Mouse (Mus musculus): ENCODE results near the gene Opcml. TPM values are rescaled to one million over a fixed set of nuclear protein-coding genes. Genes with fewer than 3 reads are reported as not detected.

Opcml gene
- 0.10 and 0.12 TPM in 2 replicates for polyA plus RNA-seq (2015; fragmentation: Nextera tagmentation; extraction: Ambion mirVana)

- Histone ChIP-seq H3K9ac (no peak within 1 kb of the TSS), H3K4me3 (replicated peaks) (no peak within 1 kb of the TSS)
- ATAC-seq (ENCODE audit: insufficient read depth) = no peak
Measured at GRCm38 (mm10) chr9:27790725-27791638, at the start of gene Opcml. Gene Opcml, plus strand, starts transcription at chr9:27790775.

GRCm38 (mm10) chr9:27758709-27759108 is 31.9 kb upstream of the Opcml start:
- H3K4me2 ChIP-seq = no peak overlapping the region
- no peaks in the 10 kb centered on the region for H3K36me3 ChIP-seq (replicated peaks)
- no peak overlapping the region for H3K27ac ChIP-seq (replicated peaks)
- no peaks in the 10 kb centered on the region for H3K4me1 ChIP-seq (replicated peaks)
- H3K9me3 ChIP-seq (replicated peaks) = no peaks in the 10 kb centered on the region
- 52% methylated on average over 1 of the region's 1 CpGs for WGBS (ENCODE audit: insufficient replicate concordance)
- no peak for ATAC-seq (ENCODE audit: insufficient read depth)
- no peak overlapping the region for H3K9ac ChIP-seq
- H3K27me3 ChIP-seq = no peaks in the 10 kb centered on the region
- no peak overlapping the region for H3K4me3 ChIP-seq (replicated peaks)

More at GRCm38 (mm10) chr9:27790725-27791638, at the start of gene Opcml:
- Histone ChIP-seq H3K4me1 (replicated peaks) (no peaks in the 10 kb centered on the region), H3K4me2 (peak within 1 kb of the TSS; percentile 3; the same call in 1 of the 2 replicates), H3K9me3 (replicated peaks) (no peaks in the 10 kb centered on the region), H3K36me3 (replicated peaks) (no peaks in the 10 kb centered on the region), H3K27me3 (peaks cover 23% of the 10 kb centered on the region), H3K27ac (replicated peaks) (no peak within 1 kb of the TSS)
- WGBS (ENCODE audit: insufficient replicate concordance) = 2% methylated on average over 28 of the region's 28 CpGs

- H3K9me3 ChIP-seq (replicated peaks) = no peaks in the 10 kb centered on the region
- 66% methylated on average over 2 of the region's 2 CpGs for WGBS (ENCODE audit: insufficient replicate concordance)
Measured at GRCm38 (mm10) chr9:27761196-27761595, 29.4 kb upstream of the Opcml start.

DNA sequence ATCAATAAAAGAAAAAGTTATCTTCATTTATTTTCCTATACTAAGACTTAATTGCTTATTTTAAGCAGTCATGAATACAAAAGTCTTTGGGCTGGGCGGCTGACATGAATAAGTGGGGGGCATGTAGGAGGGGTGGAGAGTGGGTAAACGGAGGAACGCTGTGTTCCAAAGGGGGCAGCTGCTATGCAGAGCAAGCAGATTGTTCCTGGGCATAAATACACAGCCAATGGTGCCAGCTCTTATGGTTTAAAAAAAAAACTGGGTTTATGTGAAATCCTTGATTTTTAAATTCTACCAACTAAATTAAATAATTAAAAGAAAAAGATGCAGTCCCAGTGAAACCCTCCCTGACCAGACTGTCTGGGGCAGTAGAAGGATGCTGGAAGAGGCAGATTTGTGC is 24.1 kb upstream of the Opcml start:
- Histone ChIP-seq H3K4me1 (replicated peaks) (no peaks in the 10 kb centered on the region), H3K27me3 (no peaks in the 10 kb centered on the region), H3K4me3 (replicated peaks) (no peak overlapping the region), H3K9ac (no peak overlapping the region), H3K36me3 (replicated peaks) (no peaks in the 10 kb centered on the region), H3K27ac (replicated peaks) (no peak overlapping the region), H3K4me2 (no peak overlapping the region), H3K9me3 (replicated peaks) (no peaks in the 10 kb centered on the region)
- 69% methylated on average over 3 of the region's 3 CpGs for WGBS (ENCODE audit: insufficient replicate concordance)
- ATAC-seq (ENCODE audit: insufficient read depth) = no peak

More at GRCm38 (mm10) chr9:27761196-27761595, 29.4 kb upstream of the Opcml start:
- ATAC-seq (ENCODE audit: insufficient read depth) = no peak
- Histone ChIP-seq H3K4me1 (replicated peaks) (no peaks in the 10 kb centered on the region), H3K4me3 (replicated peaks) (no peak overlapping the region), H3K4me2 (no peak overlapping the region), H3K36me3 (replicated peaks) (no peaks in the 10 kb centered on the region), H3K9ac (no peak overlapping the region), H3K27me3 (no peaks in the 10 kb centered on the region), H3K27ac (replicated peaks) (no peak overlapping the region)

DNA sequence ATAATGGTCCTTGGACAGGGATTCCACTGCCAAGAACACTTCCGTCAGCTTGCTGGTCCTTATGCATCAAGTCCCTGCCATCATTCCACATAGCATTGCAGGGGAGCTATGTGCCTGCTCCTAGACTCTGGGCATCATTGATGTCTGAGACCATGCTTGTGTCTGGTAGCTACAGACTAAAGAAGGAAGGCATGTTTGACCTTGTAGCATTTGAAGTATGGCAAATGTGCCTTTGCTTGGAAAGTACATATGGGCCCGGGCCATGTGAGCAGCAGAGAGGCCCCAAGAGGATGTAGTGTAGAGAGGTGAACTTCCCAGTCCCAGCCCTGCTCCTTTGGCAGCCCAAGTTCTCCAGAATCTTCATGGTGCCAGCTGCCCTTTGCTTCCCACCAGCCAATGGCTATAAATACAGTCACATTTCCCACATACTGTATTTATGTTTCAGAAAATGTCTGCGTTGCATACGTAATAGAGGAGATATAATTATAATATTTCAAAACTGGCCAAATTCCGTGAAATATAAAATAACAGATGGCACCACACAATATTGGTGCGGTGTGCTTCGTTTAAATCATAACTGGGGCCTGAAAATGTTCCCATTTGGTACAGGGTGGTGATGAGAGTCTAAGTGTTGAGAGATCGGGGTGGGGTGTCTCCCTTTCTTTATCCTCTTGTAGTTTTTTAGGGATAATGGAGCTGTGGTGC is 23.2 kb upstream of the Opcml start:
- Histone ChIP-seq H3K4me1 (replicated peaks) (no peaks in the 10 kb centered on the region), H3K27me3 (no peaks in the 10 kb centered on the region), H3K36me3 (replicated peaks) (no peaks in the 10 kb centered on the region), H3K27ac (replicated peaks) (no peak overlapping the region), H3K4me3 (replicated peaks) (no peak overlapping the region), H3K9ac (no peak overlapping the region), H3K4me2 (no peak overlapping the region), H3K9me3 (replicated peaks) (no peaks in the 10 kb centered on the region)
- WGBS (ENCODE audit: insufficient replicate concordance) = 62% methylated on average over 8 of the region's 8 CpGs
- no peak for ATAC-seq (ENCODE audit: insufficient read depth)

DNA sequence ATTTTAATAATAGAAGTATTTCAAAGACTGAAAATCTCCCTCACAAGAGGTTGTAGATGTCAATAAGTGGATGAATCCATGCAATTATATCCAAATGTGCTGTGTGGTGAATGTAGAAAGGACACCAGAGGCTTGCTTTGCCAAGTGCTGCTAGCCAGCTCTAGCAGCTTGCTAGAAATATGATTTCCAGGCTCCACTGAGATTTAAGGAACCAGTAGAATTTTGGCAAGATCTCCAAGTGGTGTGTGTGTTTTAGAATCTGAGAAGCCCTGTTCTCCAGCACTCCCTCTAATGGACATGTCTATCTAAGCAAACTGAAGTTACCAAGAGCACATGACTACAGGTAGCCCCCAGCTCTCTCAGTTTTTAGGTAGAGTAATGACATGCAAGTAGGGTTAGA is 21.8 kb upstream of the Opcml start:
- no peak for ATAC-seq (ENCODE audit: insufficient read depth)

GRCm38 (mm10) chr9:27781291-27781993 is 9.1 kb upstream of the Opcml start:
- 48% methylated on average over 6 of the region's 6 CpGs for WGBS (ENCODE audit: insufficient replicate concordance)
- no peak overlapping the region for H3K4me3 ChIP-seq (replicated peaks)

More for the DNA sequence above, 21.8 kb upstream of the Opcml start:
- Histone ChIP-seq H3K4me1 (replicated peaks) (no peaks in the 10 kb centered on the region), H3K27ac (replicated peaks) (no peak overlapping the region), H3K36me3 (replicated peaks) (no peaks in the 10 kb centered on the region), H3K4me3 (replicated peaks) (no peak overlapping the region), H3K4me2 (no peak overlapping the region), H3K9me3 (replicated peaks) (no peaks in the 10 kb centered on the region), H3K27me3 (no peaks in the 10 kb centered on the region), H3K9ac (no peak overlapping the region)

DNA sequence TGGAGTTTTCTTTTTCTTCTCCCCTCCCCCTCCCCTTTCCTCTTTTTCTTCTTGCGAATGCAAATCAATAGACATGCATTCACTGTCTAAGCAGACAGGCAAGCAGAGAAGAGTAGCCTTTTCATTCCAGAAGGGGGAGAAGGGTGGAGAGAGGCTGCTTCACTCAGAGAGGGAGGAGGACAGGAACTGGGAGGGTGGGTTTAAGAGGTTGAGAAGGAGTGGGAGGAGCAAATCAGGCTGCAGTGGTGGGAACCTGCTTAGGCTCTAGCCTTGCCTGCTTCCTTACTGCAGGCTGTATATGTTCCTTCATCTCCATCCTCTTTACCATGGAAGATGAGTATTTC is 8.6 kb upstream of the Opcml start:
- Histone ChIP-seq H3K9me3 (replicated peaks) (no peaks in the 10 kb centered on the region), H3K27ac (replicated peaks) (no peak overlapping the region), H3K4me3 (replicated peaks) (no peak overlapping the region), H3K36me3 (replicated peaks) (no peaks in the 10 kb centered on the region), H3K4me1 (replicated peaks) (no peaks in the 10 kb centered on the region), H3K9ac (no peak overlapping the region), H3K4me2 (no peak overlapping the region), H3K27me3 (no peaks in the 10 kb centered on the region)
- 14% methylated on average over 1 of the region's 1 CpGs for WGBS (ENCODE audit: insufficient replicate concordance)
- ATAC-seq (ENCODE audit: insufficient read depth) = no peak

More at GRCm38 (mm10) chr9:27781291-27781993, 9.1 kb upstream of the Opcml start:
- ATAC-seq (ENCODE audit: insufficient read depth) = no peak
- no peak overlapping the region for H3K4me2 ChIP-seq
- no peaks in the 10 kb centered on the region for H3K4me1 ChIP-seq (replicated peaks)
- no peaks in the 10 kb centered on the region for H3K27me3 ChIP-seq
- H3K9ac ChIP-seq = no peak overlapping the region
- H3K36me3 ChIP-seq (replicated peaks) = no peaks in the 10 kb centered on the region
- H3K27ac ChIP-seq (replicated peaks) = no peak overlapping the region
- H3K9me3 ChIP-seq (replicated peaks) = no peaks in the 10 kb centered on the region

- 5% methylated on average over 12 of the region's 12 CpGs for WGBS (ENCODE audit: insufficient replicate concordance)
- H3K4me3 ChIP-seq (replicated peaks) = no peak overlapping the region
- no peaks in the 10 kb centered on the region for H3K36me3 ChIP-seq (replicated peaks)
- H3K4me2 ChIP-seq = no peak overlapping the region
- peaks cover 23% of the 10 kb centered on the region for H3K27me3 ChIP-seq
- no peak overlapping the region for H3K9ac ChIP-seq
- no peak overlapping the region for H3K27ac ChIP-seq (replicated peaks)
- H3K9me3 ChIP-seq (replicated peaks) = no peaks in the 10 kb centered on the region; the same call in 1 of the 2 replicates
- H3K4me1 ChIP-seq (replicated peaks) = no peaks in the 10 kb centered on the region
- no peak for ATAC-seq (ENCODE audit: insufficient read depth)
Measured at GRCm38 (mm10) chr9:27791639-27791966, 1.0 kb downstream of the Opcml start.

GRCm38 (mm10) chr9:27792226-27792625 is 1.7 kb downstream of the Opcml start:
- H3K4me3 ChIP-seq (replicated peaks) = no peak overlapping the region
- peaks cover 23% of the 10 kb centered on the region for H3K27me3 ChIP-seq
- H3K9ac ChIP-seq = no peak overlapping the region
- no peak for ATAC-seq (ENCODE audit: insufficient read depth)
- H3K9me3 ChIP-seq (replicated peaks) = no peaks in the 10 kb centered on the region; the same call in 1 of the 2 replicates
- H3K4me2 ChIP-seq = no peak overlapping the region
- H3K36me3 ChIP-seq (replicated peaks) = no peaks in the 10 kb centered on the region
- 18% methylated on average over 2 of the region's 2 CpGs for WGBS (ENCODE audit: insufficient replicate concordance)
- no peak overlapping the region for H3K27ac ChIP-seq (replicated peaks)
- no peaks in the 10 kb centered on the region for H3K4me1 ChIP-seq (replicated peaks)

GRCm38 (mm10) chr9:27792994-27793393 is 2.4 kb downstream of the Opcml start:
- ATAC-seq (ENCODE audit: insufficient read depth) = no peak
- no peaks in the 10 kb centered on the region; the same call in 1 of the 2 replicates for H3K9me3 ChIP-seq (replicated peaks)
- H3K27ac ChIP-seq (replicated peaks) = no peak overlapping the region
- no peak overlapping the region for H3K9ac ChIP-seq
- no peaks in the 10 kb centered on the region for H3K4me1 ChIP-seq (replicated peaks)
- peaks cover 23% of the 10 kb centered on the region for H3K27me3 ChIP-seq
- 50% methylated on average over 3 of the region's 3 CpGs for WGBS (ENCODE audit: insufficient replicate concordance)
- no peak overlapping the region for H3K4me3 ChIP-seq (replicated peaks)
- H3K4me2 ChIP-seq = no peak overlapping the region
- H3K36me3 ChIP-seq (replicated peaks) = no peaks in the 10 kb centered on the region

Data from liver, embryonic 15.5 days (tissue).